Mouse (Mus musculus) bone marrow, adult 2 months (tissue): ENCODE measurements around the gene H2-Q10.
"Not testable (repeated sequence)": the region's sequence is repeated elsewhere in the genome, so short reads cannot be mapped to it uniquely, and the experiment has no call there.

Source experiments
- CTCF ChIP-seq: fragments of 200-500 bp; IDR thresholded peaks from 2 replicates; pipeline ENCODE4 v1.5.1; 2011; ENCODE audit warnings: low read length, control low read depth; ENCODE audit not compliant: control insufficient read depth, insufficient read depth
- POLR2A ChIP-seq: fragments of 200-500 bp; IDR thresholded peaks from 2 replicates; pipeline ENCODE4 v1.6.1; 2011; ENCODE audit warnings: low read depth, mild to moderate bottlenecking, control low read depth, low read length, borderline replicate concordance; ENCODE audit not compliant: control insufficient read depth

DNA sequence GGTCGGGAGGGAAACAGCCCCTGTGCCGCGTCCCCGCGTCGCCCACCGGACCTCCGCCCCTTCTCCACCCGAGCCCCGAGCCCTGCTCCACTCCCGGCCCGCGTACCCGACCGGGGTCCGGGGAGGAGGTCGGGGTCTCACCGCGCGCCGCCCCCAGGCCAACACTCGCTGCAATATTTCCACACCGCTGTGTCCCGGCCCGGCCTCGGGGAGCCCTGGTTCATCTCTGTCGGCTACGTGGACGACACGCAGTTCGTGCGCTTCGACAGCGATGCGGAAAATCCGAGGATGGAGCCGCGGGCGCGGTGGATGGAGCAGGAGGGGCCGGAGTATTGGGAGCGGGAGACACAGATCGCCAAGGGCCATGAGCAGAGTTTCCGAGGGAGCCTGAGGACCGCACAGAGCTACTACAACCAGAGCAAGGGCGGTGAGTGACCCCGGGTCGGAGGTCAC is 30.6 kb upstream of the H2-Q10 start:
- not testable (repeated sequence) for TF ChIP-seq CTCF, POLR2A
